Mouse (Mus musculus): ENCODE measurements around the gene Znrf3. TPM values are rescaled to one million over a fixed set of nuclear protein-coding genes. Genes with fewer than 3 reads are reported as not detected.

The Znrf3 gene
- total and polyA plus RNA-seq, 2 experiments from 2014 or later: 7.8 to 12.5 TPM

DNA sequence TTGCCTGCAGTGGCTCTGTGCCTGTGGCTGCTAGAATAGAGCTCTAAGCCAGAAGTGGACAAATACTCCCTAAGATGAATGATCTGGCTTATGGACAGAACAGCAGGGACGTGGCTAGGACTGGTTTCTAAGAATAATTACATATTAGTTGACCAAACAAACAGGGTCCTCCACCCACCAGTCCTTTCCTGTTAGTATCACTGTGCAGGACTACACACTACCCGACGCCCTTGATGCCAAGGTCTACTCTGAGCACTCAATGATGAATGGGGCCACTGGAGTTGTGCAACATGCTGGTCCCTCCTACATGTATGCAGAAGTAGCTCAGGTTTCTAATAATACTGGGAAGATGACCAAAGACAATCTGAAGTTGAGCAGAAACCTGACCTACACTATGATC lies 64.4 kb downstream of the Znrf3 start:
- no peaks in the 10 kb centered on the region for H3K27me3 ChIP-seq (ENCODE audit: insufficient read depth, low read length)

DNA sequence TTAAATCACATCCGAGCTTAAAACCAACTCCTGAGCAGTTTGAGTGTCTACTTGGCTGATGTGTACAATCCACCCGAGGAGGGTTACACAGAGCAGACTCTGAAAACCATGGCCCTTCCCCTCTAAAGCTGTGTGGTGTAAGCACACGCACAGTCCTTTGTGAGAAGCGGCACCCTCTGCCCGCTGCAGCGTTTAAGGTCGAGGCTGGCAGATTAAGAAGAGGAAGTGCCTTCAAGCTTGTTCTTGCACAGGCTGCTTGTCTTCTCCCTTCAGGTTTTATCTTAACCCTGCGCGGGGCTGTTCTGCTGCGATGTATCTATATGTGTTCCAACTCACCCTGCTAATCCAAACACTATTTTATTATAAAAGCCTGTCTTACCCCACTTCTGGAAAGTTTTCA lies 75.5 kb downstream of the Znrf3 start:
- no peak overlapping the region for H3K4me3 ChIP-seq (ENCODE audit: low read depth, low read length)
- no peaks in the 10 kb centered on the region for H3K36me3 ChIP-seq (ENCODE audit: insufficient read depth, low read length)
- H3K27ac ChIP-seq (ENCODE audit: low read depth, low read length): no peak overlapping the region
- 67% methylated on average over 10 of the region's 10 CpGs for WGBS
- H3K27me3 ChIP-seq (ENCODE audit: insufficient read depth, low read length): no peaks in the 10 kb centered on the region
- no peak for ATAC-seq (ENCODE audit: low FRiP score)
- H3K4me2 ChIP-seq (ENCODE audit: low read depth, low read length, poor library complexity, severe bottlenecking): no peak overlapping the region
- no peak for TF ChIP-seq CTCF (IDR thresholded peaks at IDR 0.05)
- DNase-seq (ENCODE audit: low spot score): no peak
- H3K9ac ChIP-seq (replicated peaks; ENCODE audit: low read length, poor library complexity, severe bottlenecking): no peak overlapping the region
- no peaks in the 10 kb centered on the region for H3K9me3 ChIP-seq (ENCODE audit: low read length)
- no peaks in the 10 kb centered on the region for H3K4me1 ChIP-seq (ENCODE audit: insufficient read depth, low read length)

More for the DNA sequence above, 64.4 kb downstream of the Znrf3 start:
- no peaks in the 10 kb centered on the region for H3K4me1 ChIP-seq (ENCODE audit: insufficient read depth, low read length)
- H3K9ac ChIP-seq (replicated peaks; ENCODE audit: low read length, poor library complexity, severe bottlenecking): no peak overlapping the region
- DNase-seq (ENCODE audit: low spot score) (no peak), ATAC-seq (ENCODE audit: low FRiP score) (no peak)
- no peaks in the 10 kb centered on the region for H3K36me3 ChIP-seq (ENCODE audit: insufficient read depth, low read length)
- no peak for TF ChIP-seq CTCF (IDR thresholded peaks at IDR 0.05)
- no peak overlapping the region for H3K4me3 ChIP-seq (ENCODE audit: low read depth, low read length)
- H3K27ac ChIP-seq (ENCODE audit: low read depth, low read length): no peak overlapping the region
- no peak overlapping the region for H3K4me2 ChIP-seq (ENCODE audit: low read depth, low read length, poor library complexity, severe bottlenecking)
- no peaks in the 10 kb centered on the region for H3K9me3 ChIP-seq (ENCODE audit: low read length)
- 73% methylated on average over 3 of the region's 3 CpGs for WGBS

GRCm38 (mm10) chr11:5368492-5368891 lies 76.2 kb downstream of the Znrf3 start:
- Histone ChIP-seq H3K9ac (replicated peaks; ENCODE audit: low read length, poor library complexity, severe bottlenecking) (no peak overlapping the region), H3K27ac (ENCODE audit: low read depth, low read length) (no peak overlapping the region)

GRCm38 (mm10) chr11:5355266-5355764 lies 89.3 kb downstream of the Znrf3 start:
- Histone ChIP-seq H3K27ac (ENCODE audit: low read depth, low read length) (no peak overlapping the region), H3K4me3 (ENCODE audit: low read depth, low read length) (no peak overlapping the region), H3K27me3 (ENCODE audit: insufficient read depth, low read length) (no peaks in the 10 kb centered on the region), H3K4me2 (ENCODE audit: low read depth, low read length, poor library complexity, severe bottlenecking) (no peak overlapping the region), H3K9me3 (ENCODE audit: low read length) (no peaks in the 10 kb centered on the region), H3K36me3 (ENCODE audit: insufficient read depth, low read length) (no peaks in the 10 kb centered on the region), H3K4me1 (ENCODE audit: insufficient read depth, low read length) (no peaks in the 10 kb centered on the region), H3K9ac (replicated peaks; ENCODE audit: low read length, poor library complexity, severe bottlenecking) (no peak overlapping the region)
- 95% methylated on average over 2 of the region's 2 CpGs for WGBS
- no peak for ATAC-seq (ENCODE audit: low FRiP score)
- no peak for TF ChIP-seq CTCF (IDR thresholded peaks at IDR 0.05)
- no peak for DNase-seq (ENCODE audit: low spot score)

More at GRCm38 (mm10) chr11:5368492-5368891, 76.2 kb downstream of the Znrf3 start:
- Histone ChIP-seq H3K4me1 (ENCODE audit: insufficient read depth, low read length) (no peaks in the 10 kb centered on the region), H3K36me3 (ENCODE audit: insufficient read depth, low read length) (no peaks in the 10 kb centered on the region), H3K27me3 (ENCODE audit: insufficient read depth, low read length) (no peaks in the 10 kb centered on the region), H3K9me3 (ENCODE audit: low read length) (no peaks in the 10 kb centered on the region), H3K4me2 (ENCODE audit: low read depth, low read length, poor library complexity, severe bottlenecking) (no peak overlapping the region), H3K4me3 (ENCODE audit: low read depth, low read length) (no peak overlapping the region)
- ATAC-seq (ENCODE audit: low FRiP score): no peak
- no peak for DNase-seq (ENCODE audit: low spot score)
- no peak for TF ChIP-seq CTCF (IDR thresholded peaks at IDR 0.05)

GRCm38 (mm10) chr11:5354753-5355152 lies 89.9 kb downstream of the Znrf3 start:
- ATAC-seq (ENCODE audit: low FRiP score): no peak
- Histone ChIP-seq H3K27me3 (ENCODE audit: insufficient read depth, low read length) (no peaks in the 10 kb centered on the region), H3K4me1 (ENCODE audit: insufficient read depth, low read length) (no peaks in the 10 kb centered on the region), H3K27ac (ENCODE audit: low read depth, low read length) (no peak overlapping the region), H3K9ac (replicated peaks; ENCODE audit: low read length, poor library complexity, severe bottlenecking) (no peak overlapping the region), H3K4me2 (ENCODE audit: low read depth, low read length, poor library complexity, severe bottlenecking) (no peak overlapping the region), H3K36me3 (ENCODE audit: insufficient read depth, low read length) (no peaks in the 10 kb centered on the region), H3K4me3 (ENCODE audit: low read depth, low read length) (no peak overlapping the region), H3K9me3 (ENCODE audit: low read length) (no peaks in the 10 kb centered on the region)
- DNase-seq (ENCODE audit: low spot score): no peak
- TF ChIP-seq CTCF (IDR thresholded peaks at IDR 0.05): no peak
- 91% methylated on average over 1 of the region's 1 CpGs for WGBS

DNA sequence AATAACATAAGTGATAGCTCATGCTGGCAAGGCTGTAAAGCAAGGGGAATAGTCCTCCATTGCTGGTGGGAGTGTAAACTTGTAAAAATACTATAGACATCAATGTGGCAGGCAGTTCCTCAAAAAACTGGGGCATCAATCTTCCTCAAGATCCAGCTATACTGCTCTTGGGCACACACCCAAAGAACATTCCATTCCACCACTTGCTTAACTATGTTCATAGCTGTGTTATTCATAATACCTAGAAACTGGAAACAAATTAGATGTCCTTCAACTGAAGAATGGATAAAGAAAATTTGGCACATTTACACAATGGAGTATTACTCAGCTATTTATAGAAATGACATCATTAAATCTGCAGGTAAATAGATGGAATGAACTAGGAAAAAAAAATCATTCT lies 91.6 kb downstream of the Znrf3 start:
- DNase-seq (ENCODE audit: low spot score): no peak
- H3K27me3 ChIP-seq (ENCODE audit: insufficient read depth, low read length): no peaks in the 10 kb centered on the region
- no peak for TF ChIP-seq CTCF (IDR thresholded peaks at IDR 0.05)
- H3K4me1 ChIP-seq (ENCODE audit: insufficient read depth, low read length): no peaks in the 10 kb centered on the region
- ATAC-seq (ENCODE audit: low FRiP score): no peak
- no peak overlapping the region for H3K4me2 ChIP-seq (ENCODE audit: low read depth, low read length, poor library complexity, severe bottlenecking)
- no peaks in the 10 kb centered on the region for H3K36me3 ChIP-seq (ENCODE audit: insufficient read depth, low read length)
- no peak overlapping the region for H3K27ac ChIP-seq (ENCODE audit: low read depth, low read length)
- no peak overlapping the region for H3K9ac ChIP-seq (replicated peaks; ENCODE audit: low read length, poor library complexity, severe bottlenecking)
- no peaks in the 10 kb centered on the region for H3K9me3 ChIP-seq (ENCODE audit: low read length)
- no peak overlapping the region for H3K4me3 ChIP-seq (ENCODE audit: low read depth, low read length)
